Mouse (Mus musculus): Measurements from ENCODE around the gene Kcnj16. TPM values are rescaled to one million over a fixed set of nuclear protein-coding genes. Genes with fewer than 3 reads are reported as not detected.

Gene Kcnj16
- polyA plus RNA-seq, 1 experiment from 2014 or later = not detected

DNA sequence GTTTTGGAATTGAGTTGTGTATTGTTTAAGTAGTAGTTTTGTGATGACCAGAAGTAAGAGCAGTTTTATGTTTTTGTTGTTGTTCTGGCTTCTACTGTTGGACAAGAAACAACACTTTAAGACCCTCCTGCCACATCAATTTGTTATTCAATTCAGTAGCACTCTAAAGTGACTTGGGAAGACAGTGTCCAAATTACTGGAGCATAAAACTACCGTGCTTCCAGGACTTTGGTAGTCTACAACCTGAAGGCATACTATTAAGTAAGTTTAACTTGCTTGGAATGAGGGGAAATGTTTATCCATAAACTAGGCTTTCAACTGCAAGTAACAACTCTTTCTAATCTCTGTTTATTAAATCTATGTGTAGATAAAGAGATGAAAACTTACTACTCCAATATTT lies 17.7 kb downstream of the Kcnj16 start:
- Histone ChIP-seq H3K4me2 (replicated peaks; ENCODE audit: low read depth, low read length) (no peak overlapping the region), H3K9ac (ENCODE audit: low read depth, low read length) (no peak overlapping the region), H3K27ac (ENCODE audit: low read depth, low read length) (no peak overlapping the region), H3K36me3 (ENCODE audit: control insufficient read depth, insufficient read depth, low read length) (no peaks in the 10 kb centered on the region), H3K27me3 (ENCODE audit: control insufficient read depth, insufficient read depth, low read length) (no peaks in the 10 kb centered on the region), H3K4me1 (replicated peaks; ENCODE audit: control insufficient read depth, insufficient read depth, low read length) (no peaks in the 10 kb centered on the region), H3K9me3 (ENCODE audit: control insufficient read depth, low read length) (no peaks in the 10 kb centered on the region), H3K4me3 (ENCODE audit: low read depth, low read length) (no peak overlapping the region)
- WGBS = 88% methylated on average over 1 of the region's 1 CpGs
- ATAC-seq (ENCODE audit: low FRiP score) (no peak), DNase-seq (ENCODE audit: low spot score) (no peak)

GRCm38 (mm10) chr11:110985949-110986348 lies 18.1 kb downstream of the Kcnj16 start:
- no peak overlapping the region for H3K4me3 ChIP-seq (ENCODE audit: low read depth, low read length)
- ATAC-seq (ENCODE audit: low FRiP score) = no peak
- H3K4me1 ChIP-seq (replicated peaks; ENCODE audit: control insufficient read depth, insufficient read depth, low read length) = no peaks in the 10 kb centered on the region
- 42% methylated on average over 3 of the region's 3 CpGs for WGBS
- peak; percentile 11 for DNase-seq (ENCODE audit: low spot score)
- no peak overlapping the region for H3K27ac ChIP-seq (ENCODE audit: low read depth, low read length)
- H3K9me3 ChIP-seq (ENCODE audit: control insufficient read depth, low read length) = no peaks in the 10 kb centered on the region
- no peak overlapping the region for H3K4me2 ChIP-seq (replicated peaks; ENCODE audit: low read depth, low read length)
- H3K27me3 ChIP-seq (ENCODE audit: control insufficient read depth, insufficient read depth, low read length) = no peaks in the 10 kb centered on the region
- no peaks in the 10 kb centered on the region for H3K36me3 ChIP-seq (ENCODE audit: control insufficient read depth, insufficient read depth, low read length)
- H3K9ac ChIP-seq (ENCODE audit: low read depth, low read length) = no peak overlapping the region

- H3K4me2 ChIP-seq (replicated peaks; ENCODE audit: low read depth, low read length) = no peak overlapping the region
- no peaks in the 10 kb centered on the region for H3K36me3 ChIP-seq (ENCODE audit: control insufficient read depth, insufficient read depth, low read length)
- H3K4me3 ChIP-seq (ENCODE audit: low read depth, low read length) = no peak overlapping the region
- H3K27ac ChIP-seq (ENCODE audit: low read depth, low read length) = no peak overlapping the region
- H3K4me1 ChIP-seq (replicated peaks; ENCODE audit: control insufficient read depth, insufficient read depth, low read length) = no peaks in the 10 kb centered on the region
- no peak for DNase-seq (ENCODE audit: low spot score)
- 64% methylated on average over 4 of the region's 4 CpGs for WGBS
- no peak overlapping the region for H3K9ac ChIP-seq (ENCODE audit: low read depth, low read length)
- no peak for ATAC-seq (ENCODE audit: low FRiP score)
- no peaks in the 10 kb centered on the region for H3K9me3 ChIP-seq (ENCODE audit: control insufficient read depth, low read length)
- H3K27me3 ChIP-seq (ENCODE audit: control insufficient read depth, insufficient read depth, low read length) = no peaks in the 10 kb centered on the region
Measured at GRCm38 (mm10) chr11:110993616-110994015, 25.8 kb downstream of the Kcnj16 start.

DNA sequence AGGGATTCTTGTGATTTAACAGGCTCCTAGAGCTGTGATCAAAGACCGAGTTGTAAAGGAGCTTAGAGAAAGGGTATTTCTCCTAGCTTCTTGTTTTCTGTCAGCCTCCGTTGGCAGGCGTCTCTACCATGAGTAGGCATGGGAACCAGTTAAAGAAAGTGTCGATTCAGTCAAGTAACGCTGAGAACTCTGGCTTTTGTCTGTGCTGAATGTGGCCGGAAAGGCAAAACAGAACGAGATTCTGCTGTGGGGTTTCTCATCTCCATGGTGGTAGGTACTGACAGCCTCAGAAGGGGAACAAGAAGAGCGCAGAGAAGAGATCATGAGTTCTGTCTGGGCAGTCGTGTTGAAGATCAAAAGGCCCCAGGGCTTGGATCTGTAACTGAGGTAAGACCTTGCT lies 29.4 kb downstream of the Kcnj16 start:
- Histone ChIP-seq H3K9me3 (ENCODE audit: control insufficient read depth, low read length) (no peaks in the 10 kb centered on the region), H3K4me3 (ENCODE audit: low read depth, low read length) (no peak overlapping the region), H3K9ac (ENCODE audit: low read depth, low read length) (no peak overlapping the region), H3K27ac (ENCODE audit: low read depth, low read length) (no peak overlapping the region), H3K27me3 (ENCODE audit: control insufficient read depth, insufficient read depth, low read length) (no peaks in the 10 kb centered on the region), H3K4me1 (replicated peaks; ENCODE audit: control insufficient read depth, insufficient read depth, low read length) (no peaks in the 10 kb centered on the region), H3K36me3 (ENCODE audit: control insufficient read depth, insufficient read depth, low read length) (no peaks in the 10 kb centered on the region), H3K4me2 (replicated peaks; ENCODE audit: low read depth, low read length) (no peak overlapping the region)
- DNase-seq (ENCODE audit: low spot score) (no peak), ATAC-seq (ENCODE audit: low FRiP score) (no peak)
- WGBS = 48% methylated on average over 9 of the region's 9 CpGs

- H3K9me3 ChIP-seq (ENCODE audit: control insufficient read depth, low read length) = no peaks in the 10 kb centered on the region
- H3K27ac ChIP-seq (ENCODE audit: low read depth, low read length) = no peak overlapping the region
- no peak for ATAC-seq (ENCODE audit: low FRiP score)
- H3K4me2 ChIP-seq (replicated peaks; ENCODE audit: low read depth, low read length) = no peak overlapping the region
- no peaks in the 10 kb centered on the region for H3K36me3 ChIP-seq (ENCODE audit: control insufficient read depth, insufficient read depth, low read length)
- no peak for DNase-seq (ENCODE audit: low spot score)
- no peak overlapping the region for H3K9ac ChIP-seq (ENCODE audit: low read depth, low read length)
- no peak overlapping the region for H3K4me3 ChIP-seq (ENCODE audit: low read depth, low read length)
- no peaks in the 10 kb centered on the region for H3K4me1 ChIP-seq (replicated peaks; ENCODE audit: control insufficient read depth, insufficient read depth, low read length)
- no peaks in the 10 kb centered on the region for H3K27me3 ChIP-seq (ENCODE audit: control insufficient read depth, insufficient read depth, low read length)
- 90% methylated on average over 3 of the region's 3 CpGs for WGBS
Measured at GRCm38 (mm10) chr11:111005103-111005502, 37.3 kb downstream of the Kcnj16 start.

GRCm38 (mm10) chr11:111009471-111009870 lies 41.6 kb downstream of the Kcnj16 start:
- Histone ChIP-seq H3K27me3 (ENCODE audit: control insufficient read depth, insufficient read depth, low read length) (no peaks in the 10 kb centered on the region), H3K36me3 (ENCODE audit: control insufficient read depth, insufficient read depth, low read length) (no peaks in the 10 kb centered on the region), H3K4me1 (replicated peaks; ENCODE audit: control insufficient read depth, insufficient read depth, low read length) (no peaks in the 10 kb centered on the region), H3K27ac (ENCODE audit: low read depth, low read length) (no peak overlapping the region), H3K9ac (ENCODE audit: low read depth, low read length) (no peak overlapping the region), H3K4me3 (ENCODE audit: low read depth, low read length) (no peak overlapping the region), H3K4me2 (replicated peaks; ENCODE audit: low read depth, low read length) (no peak overlapping the region), H3K9me3 (ENCODE audit: control insufficient read depth, low read length) (no peaks in the 10 kb centered on the region)
- DNase-seq (ENCODE audit: low spot score) (no peak), ATAC-seq (ENCODE audit: low FRiP score) (no peak)
- WGBS = 80% methylated on average over 3 of the region's 3 CpGs

GRCm38 (mm10) chr11:111016206-111016605 lies 48.4 kb downstream of the Kcnj16 start:
- no peak overlapping the region for H3K27ac ChIP-seq (ENCODE audit: low read depth, low read length)
- H3K36me3 ChIP-seq (ENCODE audit: control insufficient read depth, insufficient read depth, low read length) = no peaks in the 10 kb centered on the region
- no peak for DNase-seq (ENCODE audit: low spot score)
- no peak overlapping the region for H3K4me3 ChIP-seq (ENCODE audit: low read depth, low read length)
- ATAC-seq (ENCODE audit: low FRiP score) = no peak
- H3K27me3 ChIP-seq (ENCODE audit: control insufficient read depth, insufficient read depth, low read length) = no peaks in the 10 kb centered on the region
- 92% methylated on average over 3 of the region's 3 CpGs for whole genome bisulfite sequencing
- no peaks in the 10 kb centered on the region for H3K9me3 ChIP-seq (ENCODE audit: control insufficient read depth, low read length)
- no peak overlapping the region for H3K4me2 ChIP-seq (replicated peaks; ENCODE audit: low read depth, low read length)
- no peak overlapping the region for H3K9ac ChIP-seq (ENCODE audit: low read depth, low read length)
- no peaks in the 10 kb centered on the region for H3K4me1 ChIP-seq (replicated peaks; ENCODE audit: control insufficient read depth, insufficient read depth, low read length)

DNA sequence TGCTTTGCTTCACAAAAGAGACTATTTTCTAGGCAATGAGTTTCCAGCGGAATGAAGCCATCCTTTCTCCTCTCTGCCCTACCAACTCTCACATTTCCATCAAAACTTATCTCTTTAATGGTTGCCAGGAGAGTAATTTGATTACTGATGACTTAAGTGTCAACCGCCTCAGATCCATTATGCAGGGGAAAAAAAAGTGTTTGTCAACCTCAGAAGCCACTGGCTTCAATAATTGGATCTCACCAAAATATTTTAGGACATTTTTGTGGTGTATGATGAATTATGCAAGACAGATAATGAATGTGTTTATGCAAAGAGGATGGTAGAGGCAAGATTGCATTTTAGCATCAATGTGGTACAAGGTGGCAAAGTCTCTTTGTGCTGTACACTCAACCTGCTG lies 52.4 kb downstream of the Kcnj16 start:
- no peaks in the 10 kb centered on the region for H3K4me1 ChIP-seq (replicated peaks; ENCODE audit: control insufficient read depth, insufficient read depth, low read length)
- no peak overlapping the region for H3K4me3 ChIP-seq (ENCODE audit: low read depth, low read length)
- no peak for ATAC-seq (ENCODE audit: low FRiP score)
- H3K4me2 ChIP-seq (replicated peaks; ENCODE audit: low read depth, low read length) = no peak overlapping the region
- WGBS = 31% methylated on average over 2 of the region's 2 CpGs
- H3K9ac ChIP-seq (ENCODE audit: low read depth, low read length) = no peak overlapping the region
- no peak for DNase-seq (ENCODE audit: low spot score)
- no peaks in the 10 kb centered on the region for H3K36me3 ChIP-seq (ENCODE audit: control insufficient read depth, insufficient read depth, low read length)
- no peaks in the 10 kb centered on the region for H3K9me3 ChIP-seq (ENCODE audit: control insufficient read depth, low read length)
- no peaks in the 10 kb centered on the region for H3K27me3 ChIP-seq (ENCODE audit: control insufficient read depth, insufficient read depth, low read length)
- no peak overlapping the region for H3K27ac ChIP-seq (ENCODE audit: low read depth, low read length)

DNA sequence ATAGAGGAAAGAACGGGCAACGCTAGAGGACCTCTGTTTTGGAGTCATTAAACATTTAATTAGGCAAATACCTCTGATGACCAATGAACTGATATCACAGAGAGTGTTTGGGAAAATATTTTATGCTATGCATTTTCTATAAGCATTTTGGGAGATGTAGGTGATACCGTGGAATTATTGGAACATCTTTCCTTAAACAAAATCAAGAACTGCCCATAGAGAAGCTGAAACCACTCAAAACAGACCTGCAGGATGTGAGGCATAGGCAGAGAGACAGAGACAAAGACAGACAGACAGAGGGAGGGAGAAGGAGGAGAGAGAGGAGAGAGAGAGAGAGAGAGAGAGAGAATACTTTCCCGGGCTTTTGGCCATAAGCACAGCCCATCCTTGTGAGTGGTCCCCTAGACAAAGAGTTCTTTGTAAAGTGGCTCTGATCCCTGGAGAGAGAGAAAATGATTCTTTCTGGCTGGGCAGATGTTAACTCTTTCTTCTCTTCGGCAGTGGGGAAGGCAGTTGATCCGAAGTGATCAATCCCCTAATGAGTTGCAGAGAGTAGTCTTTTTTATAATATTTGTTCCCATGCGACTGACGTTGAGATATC lies 54.9 kb downstream of the Kcnj16 start:
- Histone ChIP-seq H3K4me1 (replicated peaks; ENCODE audit: control insufficient read depth, insufficient read depth, low read length) (no peaks in the 10 kb centered on the region), H3K4me2 (replicated peaks; ENCODE audit: low read depth, low read length) (no peak overlapping the region), H3K4me3 (ENCODE audit: low read depth, low read length) (no peak overlapping the region), H3K9ac (ENCODE audit: low read depth, low read length) (no peak overlapping the region), H3K27me3 (ENCODE audit: control insufficient read depth, insufficient read depth, low read length) (no peaks in the 10 kb centered on the region), H3K27ac (ENCODE audit: low read depth, low read length) (no peak overlapping the region), H3K36me3 (ENCODE audit: control insufficient read depth, insufficient read depth, low read length) (no peaks in the 10 kb centered on the region), H3K9me3 (ENCODE audit: control insufficient read depth, low read length) (no peaks in the 10 kb centered on the region)
- WGBS = 47% methylated on average over 8 of the region's 8 CpGs
- DNase-seq (ENCODE audit: low spot score) (peak; percentile 30), ATAC-seq (ENCODE audit: low FRiP score) (peak; percentile 64; the same call in 1 of the 2 replicates)

Measured in hindbrain, embryonic 11.5 days (tissue).